Mouse (Mus musculus): Measurements from ENCODE around the gene Abi2. TPM values are rescaled to one million over a fixed set of nuclear protein-coding genes. Genes with fewer than 3 reads are reported as not detected.

Gene Abi2
- 8.7 TPM in 2 replicates for polyA plus RNA-seq (2015; fragmentation: Nextera tagmentation; extraction: Ambion mirVana)

DNA sequence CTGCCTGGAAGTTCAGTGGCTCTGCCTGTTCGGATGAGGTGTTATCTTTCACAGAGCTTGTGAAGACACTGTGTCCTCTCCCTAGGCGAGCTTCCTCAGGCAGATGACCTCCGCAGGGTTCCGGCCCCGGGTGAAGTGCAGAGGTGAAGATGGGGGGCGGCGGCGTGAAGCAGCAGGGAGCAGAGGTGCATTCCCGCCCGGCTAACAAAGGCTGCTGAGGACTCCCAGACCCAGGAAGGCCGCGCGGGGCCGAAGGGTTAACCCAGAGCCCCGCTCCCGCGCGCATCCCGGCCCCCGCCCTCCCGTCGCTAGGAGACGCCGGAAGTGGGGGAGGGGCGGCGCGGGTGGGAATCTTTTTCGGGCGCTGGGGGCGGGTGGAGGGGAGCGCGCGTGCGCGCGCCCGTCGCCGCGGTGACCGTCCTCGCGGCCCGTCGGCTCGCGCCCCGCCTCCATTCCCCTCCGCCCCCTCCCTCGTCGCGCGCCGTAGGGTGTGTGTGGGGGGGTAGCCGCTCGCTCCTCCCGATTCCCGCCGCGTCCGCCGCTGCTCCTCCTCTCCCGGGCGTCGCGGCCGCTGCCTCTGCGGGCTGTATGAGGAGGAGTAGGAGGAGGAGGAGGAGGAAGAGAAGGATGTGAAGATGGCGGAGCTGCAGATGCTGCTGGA lies at the start of gene Abi2:
Gene Abi2, plus strand, starts transcription at position 452 of the 661 bp plus-strand sequence.
- H3K9me3 ChIP-seq (ENCODE audit: control insufficient read depth) = no peaks in the 10 kb centered on the region
- H3K27ac ChIP-seq (ENCODE audit: low read depth, low read length) = peak within 1 kb of the TSS; percentile 70
- no peaks in the 10 kb centered on the region for H3K4me1 ChIP-seq (replicated peaks; ENCODE audit: control insufficient read depth, insufficient read depth, low read length)
- H3K36me3 ChIP-seq (ENCODE audit: control insufficient read depth, insufficient read depth) = no peaks in the 10 kb centered on the region
- H3K9ac ChIP-seq (ENCODE audit: low read depth, low read length) = peak within 1 kb of the TSS; percentile 73
- peak within 1 kb of the TSS; percentile 93 for H3K4me3 ChIP-seq (ENCODE audit: low read depth, low read length)
- ATAC-seq = peak; percentile 86
- peak within 1 kb of the TSS; percentile 99 for H3K4me2 ChIP-seq (replicated peaks; ENCODE audit: low read depth)
- under 1% methylated on average over 25 of the region's 69 CpGs for WGBS
- no peaks in the 10 kb centered on the region for H3K27me3 ChIP-seq (replicated peaks; ENCODE audit: control insufficient read depth, insufficient read depth, low read length)
- TF ChIP-seq CTCF (IDR thresholded peaks at IDR 0.05; ENCODE audit: low read depth) = no peak

GRCm38 (mm10) chr1:60361626-60362025 lies 47.8 kb upstream of the Abi2 start:
- H3K9ac ChIP-seq (ENCODE audit: low read depth, low read length) = no peak overlapping the region
- no peak for ATAC-seq
- no peak overlapping the region for H3K4me3 ChIP-seq (ENCODE audit: low read depth, low read length)
- TF ChIP-seq CTCF (IDR thresholded peaks at IDR 0.05; ENCODE audit: low read depth) = no peak
- no peaks in the 10 kb centered on the region for H3K9me3 ChIP-seq (ENCODE audit: control insufficient read depth)
- no peak overlapping the region for H3K27ac ChIP-seq (ENCODE audit: low read depth, low read length)
- WGBS = 90% methylated on average over 1 of the region's 1 CpGs
- H3K4me1 ChIP-seq (replicated peaks; ENCODE audit: control insufficient read depth, insufficient read depth, low read length) = no peaks in the 10 kb centered on the region
- H3K36me3 ChIP-seq (ENCODE audit: control insufficient read depth, insufficient read depth) = peaks cover 15% of the 10 kb centered on the region; the same call in 1 of the 2 replicates
- H3K4me2 ChIP-seq (replicated peaks; ENCODE audit: low read depth) = no peak overlapping the region
- no peaks in the 10 kb centered on the region for H3K27me3 ChIP-seq (replicated peaks; ENCODE audit: control insufficient read depth, insufficient read depth, low read length)

GRCm38 (mm10) chr1:60376556-60376955 lies 32.9 kb upstream of the Abi2 start:
- WGBS = 95% methylated on average over 1 of the region's 1 CpGs
- no peak for ATAC-seq
- Histone ChIP-seq H3K9me3 (ENCODE audit: control insufficient read depth) (no peaks in the 10 kb centered on the region), H3K27ac (ENCODE audit: low read depth, low read length) (no peak overlapping the region), H3K27me3 (replicated peaks; ENCODE audit: control insufficient read depth, insufficient read depth, low read length) (no peaks in the 10 kb centered on the region), H3K36me3 (ENCODE audit: control insufficient read depth, insufficient read depth) (peaks cover 26% of the 10 kb centered on the region; the same call in 1 of the 2 replicates), H3K4me2 (replicated peaks; ENCODE audit: low read depth) (no peak overlapping the region), H3K4me3 (ENCODE audit: low read depth, low read length) (no peak overlapping the region), H3K9ac (ENCODE audit: low read depth, low read length) (no peak overlapping the region), H3K4me1 (replicated peaks; ENCODE audit: control insufficient read depth, insufficient read depth, low read length) (no peaks in the 10 kb centered on the region)
- no peak for TF ChIP-seq CTCF (IDR thresholded peaks at IDR 0.05; ENCODE audit: low read depth)

DNA sequence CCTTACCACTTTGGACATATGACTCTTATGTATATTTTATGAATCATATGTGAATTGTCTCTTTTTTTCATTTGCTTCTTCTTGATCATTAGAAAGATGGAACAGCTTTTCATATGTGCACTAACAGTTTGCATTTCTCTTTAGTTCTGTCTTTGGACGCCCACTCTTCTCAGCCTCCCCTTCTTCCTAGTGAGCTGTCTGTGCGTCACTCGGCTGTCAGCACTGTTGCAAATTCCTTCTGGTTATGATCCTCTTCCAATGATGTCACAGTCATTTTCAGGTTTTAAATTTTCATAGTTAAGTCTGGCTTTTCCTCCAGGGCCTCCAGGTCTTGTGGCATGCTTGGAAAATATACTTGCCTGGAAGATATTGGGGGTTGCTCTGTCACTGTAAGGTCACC lies 27.5 kb upstream of the Abi2 start:
- Histone ChIP-seq H3K4me1 (replicated peaks; ENCODE audit: control insufficient read depth, insufficient read depth, low read length) (no peaks in the 10 kb centered on the region), H3K36me3 (ENCODE audit: control insufficient read depth, insufficient read depth) (peaks cover 12% of the 10 kb centered on the region; the same call in 1 of the 2 replicates), H3K27me3 (replicated peaks; ENCODE audit: control insufficient read depth, insufficient read depth, low read length) (no peaks in the 10 kb centered on the region), H3K9ac (ENCODE audit: low read depth, low read length) (no peak overlapping the region), H3K27ac (ENCODE audit: low read depth, low read length) (no peak overlapping the region), H3K9me3 (ENCODE audit: control insufficient read depth) (no peaks in the 10 kb centered on the region), H3K4me2 (replicated peaks; ENCODE audit: low read depth) (no peak overlapping the region), H3K4me3 (ENCODE audit: low read depth, low read length) (no peak overlapping the region)
- WGBS = 93% methylated on average over 3 of the region's 3 CpGs
- no peak for ATAC-seq
- TF ChIP-seq CTCF (IDR thresholded peaks at IDR 0.05; ENCODE audit: low read depth) = no peak

DNA sequence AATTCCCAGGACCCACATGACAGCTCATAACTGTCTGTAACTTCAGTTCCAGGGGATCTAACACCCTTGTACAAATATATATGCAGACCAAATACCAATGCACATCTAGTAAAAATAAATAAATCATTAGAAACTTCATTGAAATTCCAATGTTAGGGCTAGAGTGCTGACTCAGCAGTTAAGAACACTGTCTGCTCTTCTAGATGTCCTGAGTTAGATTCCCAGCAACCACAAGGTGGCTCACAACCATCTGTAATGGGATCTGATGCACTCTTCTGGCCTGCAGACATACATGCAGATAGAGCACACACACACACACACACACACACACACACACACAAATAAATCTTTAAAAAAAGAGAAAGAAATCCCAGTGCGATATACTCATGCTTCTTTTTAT lies 4.6 kb upstream of the Abi2 start:
- Histone ChIP-seq H3K27me3 (replicated peaks; ENCODE audit: control insufficient read depth, insufficient read depth, low read length) (no peaks in the 10 kb centered on the region), H3K4me2 (replicated peaks; ENCODE audit: low read depth) (no peak overlapping the region), H3K9ac (ENCODE audit: low read depth, low read length) (no peak overlapping the region), H3K9me3 (ENCODE audit: control insufficient read depth) (no peaks in the 10 kb centered on the region), H3K27ac (ENCODE audit: low read depth, low read length) (no peak overlapping the region), H3K4me1 (replicated peaks; ENCODE audit: control insufficient read depth, insufficient read depth, low read length) (no peaks in the 10 kb centered on the region), H3K36me3 (ENCODE audit: control insufficient read depth, insufficient read depth) (no peaks in the 10 kb centered on the region), H3K4me3 (ENCODE audit: low read depth, low read length) (no peak overlapping the region)
- TF ChIP-seq CTCF (IDR thresholded peaks at IDR 0.05; ENCODE audit: low read depth) = peak; percentile 55
- no peak for ATAC-seq
- WGBS = 98% methylated on average over 1 of the region's 1 CpGs

DNA sequence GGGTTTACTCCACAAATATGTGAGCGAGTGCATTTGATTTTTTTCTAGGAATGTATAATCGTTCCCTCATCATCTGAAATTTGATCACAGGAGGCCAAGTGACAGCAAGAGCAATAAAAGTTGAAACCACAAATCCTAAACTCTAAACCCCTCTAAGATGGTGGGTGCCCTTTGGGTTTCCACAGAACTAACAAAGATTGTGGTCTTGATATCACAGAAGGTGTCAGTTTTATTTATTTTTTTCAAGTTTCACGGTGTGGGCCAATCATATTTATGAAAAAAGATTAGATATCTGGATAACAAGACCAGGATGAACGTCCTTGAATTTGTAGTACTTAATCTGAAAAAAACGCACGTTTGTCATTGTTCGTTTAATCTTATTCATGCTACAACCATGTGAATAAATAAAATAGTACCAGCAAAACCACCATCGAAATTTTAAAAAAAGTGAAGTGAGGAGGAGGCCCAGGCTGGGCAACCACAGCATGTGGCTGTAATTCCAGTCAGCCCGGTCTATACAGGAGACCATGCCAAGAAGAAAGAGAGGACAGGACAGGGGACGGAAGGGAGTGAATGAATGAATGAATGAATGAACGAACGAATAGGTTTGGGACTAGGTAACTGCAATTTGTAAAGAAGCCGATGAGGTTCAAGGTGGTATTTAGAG lies 785 bp upstream of the Abi2 start:
- no peaks in the 10 kb centered on the region for H3K4me1 ChIP-seq (replicated peaks; ENCODE audit: control insufficient read depth, insufficient read depth, low read length)
- H3K27me3 ChIP-seq (replicated peaks; ENCODE audit: control insufficient read depth, insufficient read depth, low read length) = no peaks in the 10 kb centered on the region
- peak overlapping the region; percentile 93 for H3K4me3 ChIP-seq (ENCODE audit: low read depth, low read length)
- H3K9me3 ChIP-seq (ENCODE audit: control insufficient read depth) = no peaks in the 10 kb centered on the region
- ATAC-seq = 0 out of 2 replicates have a peak, but pooled peaks have one; percentile 14
- TF ChIP-seq CTCF (IDR thresholded peaks at IDR 0.05; ENCODE audit: low read depth) = no peak
- H3K9ac ChIP-seq (ENCODE audit: low read depth, low read length) = peak overlapping the region; percentile 73
- no peaks in the 10 kb centered on the region for H3K36me3 ChIP-seq (ENCODE audit: control insufficient read depth, insufficient read depth)
- peak overlapping the region; percentile 99 for H3K4me2 ChIP-seq (replicated peaks; ENCODE audit: low read depth)
- H3K27ac ChIP-seq (ENCODE audit: low read depth, low read length) = peak overlapping the region; percentile 70; the same call in 1 of the 2 replicates
- 21% methylated on average over 13 of the region's 13 CpGs for WGBS

Measured in intestine, postnatal 0 days (tissue).